Mouse (Mus musculus): ENCODE results near the gene Ptbp1. TPM values are rescaled to one million over a fixed set of nuclear protein-coding genes. Genes with fewer than 3 reads are reported as not detected.
A peak's percentile ranks its signal among the peaks of the same experiment; 100 is the strongest.

The Ptbp1 gene
- total RNA-seq (2021) (10 to 100 TPM; 43.9 to 51.8 TPM), polyA plus RNA-seq (2012; rRNA removed) (47.5 and 52.6 TPM in 2 replicates)
- long read RNA-seq, transcript Ptbp1-206 (13 exons, 3,169 nt) = major isoform, 7 of 16 reads
- long read RNA-seq, partial matches to known transcripts = 0 of 16 reads
- long read RNA-seq, other reads (novel, unspliced or antisense) = 4 of 16 reads

GRCm38 (mm10) chr10:79853860-79854795, at the start of gene Ptbp1:
Ptbp1 (plus strand) TSS chr10:79854427.
- Histone ChIP-seq H3K9ac (ENCODE audit: low read depth, low read length) (peak within 1 kb of the TSS; percentile 85), H3K4me3 (peak within 1 kb of the TSS; percentile 97), H3K27ac (peak within 1 kb of the TSS; percentile 99), H3K36me3 (ENCODE audit: control insufficient read depth, insufficient read depth, low read length) (peaks cover 8% of the 10 kb centered on the region; the same call in 1 of the 2 replicates), H3K79me2 (replicated peaks; ENCODE audit: control insufficient read depth, insufficient read depth, low read length) (peaks cover 3% of the 10 kb centered on the region), H3K4me1 (ENCODE audit: control insufficient read depth, insufficient read depth, low read length) (peaks cover 47% of the 10 kb centered on the region), H3K27me3 (ENCODE audit: control insufficient read depth, insufficient read depth, low read length) (no peaks in the 10 kb centered on the region)
- TF ChIP-seq POLR2A (IDR thresholded peaks at IDR 0.05; ENCODE audit: insufficient read depth, low read depth, low read length) = peak; percentile 91
- no peak for TF ChIP-seq CTCF (IDR thresholded peaks at IDR 0.05)
- peak; percentile 84 for TF ChIP-seq EP300 (IDR thresholded peaks at IDR 0.05; ENCODE audit: insufficient read depth, low read depth, low read length)
- WGBS = under 1% methylated on average over 72 of the region's 75 CpGs
- DNase-seq = peak; percentile 97 to 99
- intact Hi-C loops (cut with DNase I) = loop anchor here (5.0 kb wide), 2 partner anchors 183 to 313 kb away; partner anchors contain the start of genes Cirbp and Polr2e

DNA sequence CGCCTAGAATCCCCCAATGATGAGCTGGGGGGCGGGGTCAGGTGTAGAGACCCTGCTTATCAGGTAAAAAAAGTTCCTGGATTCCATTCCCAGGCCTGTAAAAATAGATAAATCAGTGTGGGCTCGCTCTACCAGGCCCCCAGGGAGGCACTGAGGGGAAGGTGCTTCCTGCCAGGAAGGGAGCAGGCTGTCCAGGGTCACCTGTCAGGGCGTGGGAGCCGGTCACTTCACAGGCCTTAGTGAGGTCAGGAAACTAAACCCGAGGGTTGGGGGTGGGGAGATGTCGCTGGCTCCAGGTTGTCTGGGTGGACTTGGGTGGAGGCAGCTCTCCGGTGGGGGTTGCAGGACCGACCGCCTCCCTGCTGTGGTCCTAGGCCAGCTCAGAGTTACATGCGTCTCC, 48.6 kb upstream of the Ptbp1 start:
- Histone ChIP-seq H3K4me3 (peak overlapping the region; percentile 47), H3K4me1 (ENCODE audit: control insufficient read depth, insufficient read depth, low read length) (peaks cover 17% of the 10 kb centered on the region), H3K9ac (ENCODE audit: low read depth, low read length) (peak overlapping the region; percentile 69), H3K27me3 (ENCODE audit: control insufficient read depth, insufficient read depth, low read length) (no peaks in the 10 kb centered on the region), H3K79me2 (replicated peaks; ENCODE audit: control insufficient read depth, insufficient read depth, low read length) (no peaks in the 10 kb centered on the region), H3K36me3 (ENCODE audit: control insufficient read depth, insufficient read depth, low read length) (peaks cover 3% of the 10 kb centered on the region; the same call in 1 of the 2 replicates), H3K27ac (peak overlapping the region; percentile 89)
- intact Hi-C loops (cut with DNase I) = loop anchor here (1.0 kb wide), 1 partner anchor 8 kb away; no protein-coding TSS in a partner anchor
- TF ChIP-seq EP300 (IDR thresholded peaks at IDR 0.05; ENCODE audit: insufficient read depth, low read depth, low read length) (peak; percentile 99), POLR2A (IDR thresholded peaks at IDR 0.05; ENCODE audit: insufficient read depth, low read depth, low read length) (peak; percentile 69), CTCF (IDR thresholded peaks at IDR 0.05) (no peak)
- DNase-seq = peak; percentile 78 to 85
- 31% methylated on average over 11 of the region's 11 CpGs for WGBS

- Histone ChIP-seq H3K79me2 (replicated peaks; ENCODE audit: control insufficient read depth, insufficient read depth, low read length) (no peaks in the 10 kb centered on the region), H3K27me3 (ENCODE audit: control insufficient read depth, insufficient read depth, low read length) (no peaks in the 10 kb centered on the region), H3K36me3 (ENCODE audit: control insufficient read depth, insufficient read depth, low read length) (peaks cover 3% of the 10 kb centered on the region; the same call in 1 of the 2 replicates), H3K4me1 (ENCODE audit: control insufficient read depth, insufficient read depth, low read length) (peaks cover 17% of the 10 kb centered on the region), H3K27ac (peak overlapping the region; percentile 89), H3K4me3 (peak overlapping the region; percentile 47), H3K9ac (ENCODE audit: low read depth, low read length) (peak overlapping the region; percentile 69)
- intact Hi-C loops (cut with DNase I) = no loop called here
- TF ChIP-seq POLR2A (IDR thresholded peaks at IDR 0.05; ENCODE audit: insufficient read depth, low read depth, low read length) (no peak), CTCF (IDR thresholded peaks at IDR 0.05) (no peak), EP300 (IDR thresholded peaks at IDR 0.05; ENCODE audit: insufficient read depth, low read depth, low read length) (no peak)
- WGBS = 60% methylated on average over 9 of the region's 9 CpGs
- DNase-seq = no peak
Observed at GRCm38 (mm10) chr10:79806331-79806730, 47.9 kb upstream of the Ptbp1 start.

GRCm38 (mm10) chr10:79806972-79807371, 47.3 kb upstream of the Ptbp1 start:
- Histone ChIP-seq H3K27ac (peak overlapping the region; percentile 89), H3K4me1 (ENCODE audit: control insufficient read depth, insufficient read depth, low read length) (peaks cover 14% of the 10 kb centered on the region), H3K9ac (ENCODE audit: low read depth, low read length) (peak overlapping the region; percentile 69), H3K36me3 (ENCODE audit: control insufficient read depth, insufficient read depth, low read length) (peaks cover 3% of the 10 kb centered on the region; the same call in 1 of the 2 replicates), H3K79me2 (replicated peaks; ENCODE audit: control insufficient read depth, insufficient read depth, low read length) (no peaks in the 10 kb centered on the region), H3K27me3 (ENCODE audit: control insufficient read depth, insufficient read depth, low read length) (no peaks in the 10 kb centered on the region), H3K4me3 (peak overlapping the region; percentile 47)
- WGBS = 50% methylated on average over 10 of the region's 10 CpGs
- intact Hi-C loops (cut with DNase I) = loop anchor here (1.0 kb wide), 1 partner anchor 13 kb away; no protein-coding TSS in a partner anchor
- TF ChIP-seq CTCF (IDR thresholded peaks at IDR 0.05) (no peak), POLR2A (IDR thresholded peaks at IDR 0.05; ENCODE audit: insufficient read depth, low read depth, low read length) (peak; percentile 82), EP300 (IDR thresholded peaks at IDR 0.05; ENCODE audit: insufficient read depth, low read depth, low read length) (no peak)
- DNase-seq = peak; percentile 77 to 80

DNA sequence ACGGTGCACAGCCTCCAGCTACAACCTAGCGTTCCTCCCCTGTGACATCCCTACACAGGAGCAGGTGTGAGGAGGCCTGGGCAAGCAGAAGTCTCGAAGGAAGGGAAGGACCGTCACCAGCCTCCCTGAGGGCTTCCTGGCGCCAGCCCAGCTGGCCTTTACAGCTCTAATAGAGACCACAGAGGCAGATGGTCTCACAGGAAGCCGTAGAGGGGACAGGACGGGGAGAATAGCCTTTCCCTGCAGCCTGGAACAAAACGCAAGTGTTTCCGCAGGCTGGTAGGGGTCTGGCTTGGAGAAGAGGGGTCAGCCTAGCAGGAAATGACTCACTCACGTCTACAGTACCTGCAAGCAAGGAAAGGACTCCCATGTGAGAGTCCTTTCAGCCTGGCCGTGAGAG, 46.4 kb upstream of the Ptbp1 start:
- Histone ChIP-seq H3K36me3 (ENCODE audit: control insufficient read depth, insufficient read depth, low read length) (peaks cover 1% of the 10 kb centered on the region; the same call in 1 of the 2 replicates), H3K79me2 (replicated peaks; ENCODE audit: control insufficient read depth, insufficient read depth, low read length) (no peaks in the 10 kb centered on the region), H3K27ac (peak overlapping the region; percentile 89), H3K9ac (ENCODE audit: low read depth, low read length) (peak overlapping the region; percentile 32), H3K4me3 (peak overlapping the region; percentile 33; the same call in 1 of the 2 replicates), H3K4me1 (ENCODE audit: control insufficient read depth, insufficient read depth, low read length) (peaks cover 9% of the 10 kb centered on the region), H3K27me3 (ENCODE audit: control insufficient read depth, insufficient read depth, low read length) (no peaks in the 10 kb centered on the region)
- peak; percentile 73 to 81 for DNase-seq
- intact Hi-C loops (cut with DNase I) = loop anchor here (1.0 kb wide), 1 partner anchor 14 kb away; no protein-coding TSS in a partner anchor
- 33% methylated on average over 11 of the region's 11 CpGs for WGBS
- TF ChIP-seq POLR2A (IDR thresholded peaks at IDR 0.05; ENCODE audit: insufficient read depth, low read depth, low read length) (no peak), EP300 (IDR thresholded peaks at IDR 0.05; ENCODE audit: insufficient read depth, low read depth, low read length) (0 out of 2 replicates have a peak, but pooled peaks have one; percentile 43)

Data from heart, adult 2 months (tissue).